Mouse (Mus musculus) heart, postnatal 0 days (tissue): ENCODE data around the gene Wipf2. TPM values are rescaled to one million over a fixed set of nuclear protein-coding genes. Genes with fewer than 3 reads are reported as not detected.

Source experiments
- ATAC-seq: fragments of 200-750 bp; cut with Nextera tagmentation; 2 replicates; pipeline ENCODE4 v1.8.0; 2017; ENCODE audit warnings: low read depth, moderate number of reproducible peaks, moderate library complexity; ENCODE audit not compliant: insufficient read depth
- DNase-seq: peaks from one replicate; pipeline ENCODE4 v3.0.0-alpha.2; 2016; ENCODE audit warnings: low spot score
- H3K27ac ChIP-seq: fragments of 300-500 bp; sonication (generic); 2 replicates; pipeline ENCODE4 v1.5.1; 2014; ENCODE audit warnings: low read depth, mild to moderate bottlenecking
- H3K27me3 ChIP-seq: fragments of 300-500 bp; sonication (generic); 2 replicates; pipeline ENCODE4 v1.6.1; 2014; ENCODE audit warnings: low read length, mixed read lengths; ENCODE audit not compliant: control insufficient read depth, insufficient read depth
- H3K36me3 ChIP-seq: fragments of 300-500 bp; sonication (generic); replicated peaks from 2 replicates; pipeline ENCODE4 v1.6.1; 2014; ENCODE audit warnings: low read length, mixed read lengths; ENCODE audit not compliant: control insufficient read depth, insufficient read depth
- H3K4me1 ChIP-seq: fragments of 300-500 bp; sonication (generic); 2 replicates; pipeline ENCODE4 v1.6.1; 2014; ENCODE audit warnings: antibody characterized with exemption; ENCODE audit not compliant: control insufficient read depth, insufficient read depth
- H3K4me2 ChIP-seq: fragments of 300-500 bp; sonication (generic); 2 replicates; pipeline ENCODE4 v1.6.1; 2014; ENCODE audit warnings: low read depth, mild to moderate bottlenecking, low read length, moderate library complexity
- H3K4me3 ChIP-seq: fragments of 300-500 bp; sonication (generic); 2 replicates; pipeline ENCODE4 v1.5.1; 2014; ENCODE audit warnings: low read depth, low read length
- H3K9ac ChIP-seq: fragments of 300-500 bp; sonication (generic); replicated peaks from 2 replicates; pipeline ENCODE4 v1.6.1; 2014; ENCODE audit warnings: low read depth, low read length, mixed read lengths
- H3K9me3 ChIP-seq: fragments of 300-500 bp; sonication (generic); replicated peaks from 2 replicates; pipeline ENCODE4 v1.6.1; 2016; ENCODE audit warnings: low read length; ENCODE audit not compliant: control insufficient read depth
- CTCF ChIP-seq: IDR thresholded peaks from 2 replicates; pipeline ENCODE4 v1.5.1; 2016; ENCODE audit warnings: antibody characterized with exemption, control low read depth, low read depth
- EP300 ChIP-seq: IDR thresholded peaks from 2 replicates; pipeline ENCODE4 v1.6.1; 2016; ENCODE audit warnings: antibody characterized with exemption, low read depth
- WGBS: fragments of 180-500 bp; shearing (Covaris S2); extraction: QIAGEN DNeasy Blood & Tissue Kit; methylation state at CpG from one replicate; pipeline ENCODE4 v1.1.7; 2014; 5-methylcytosine and 5-hydroxymethylcytosine counted together
- polyA plus RNA-seq: library from polyadenylated mRNA; unstranded; fragments of >200 nt; fragmentation: Nextera tagmentation; extraction: Ambion mirVana; gene quantifications from 2 replicates; pipeline ENCODE4 v1.2.1, GENCODE M21; 2015
- total RNA-seq: library from RNA; depleted of rRNA; stranded (reverse); fragments of >200 nt; gene quantifications from 2 replicates; pipeline ENCODE4 v1.2.3, GENCODE M21; 2014; ENCODE audit warnings: low replicate concordance

Gene Wipf2
- total and polyA plus RNA-seq, 2 experiments from 2014 or later = 1.8 to 6.2 TPM

DNA sequence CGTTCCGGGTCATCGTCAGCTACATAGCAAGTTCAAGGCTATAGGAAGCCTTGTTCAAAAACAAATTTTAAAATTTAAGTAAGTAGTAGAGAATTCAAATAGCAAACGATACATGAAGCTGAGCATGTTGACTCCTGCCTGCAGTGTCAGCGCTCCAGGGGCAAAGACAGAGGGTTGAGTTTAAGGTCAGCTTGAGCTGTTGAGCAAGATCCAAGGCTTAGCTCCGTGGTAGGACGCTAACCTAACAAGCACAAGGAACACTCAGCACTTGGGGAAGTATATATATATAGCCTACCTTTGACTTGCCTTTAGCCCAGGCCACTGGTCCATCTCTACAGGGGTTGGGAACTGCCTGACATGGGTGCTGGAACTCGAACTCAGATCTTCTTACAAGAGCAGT lies 6.5 kb downstream of the Wipf2 start:
- no peaks in the 10 kb centered on the region for H3K27me3 ChIP-seq
- H3K9ac ChIP-seq = no peak overlapping the region
- no peak overlapping the region for H3K4me3 ChIP-seq
- no peaks in the 10 kb centered on the region for H3K9me3 ChIP-seq
- H3K36me3 ChIP-seq = peaks cover 31% of the 10 kb centered on the region
- no peak for ATAC-seq
- 92% methylated on average over 8 of the region's 8 CpGs for WGBS
- H3K4me2 ChIP-seq = no peak overlapping the region
- TF ChIP-seq CTCF = no peak
- TF ChIP-seq EP300 = no peak
- no peak overlapping the region for H3K27ac ChIP-seq
- no peak for DNase-seq
- H3K4me1 ChIP-seq = peaks cover 17% of the 10 kb centered on the region

DNA sequence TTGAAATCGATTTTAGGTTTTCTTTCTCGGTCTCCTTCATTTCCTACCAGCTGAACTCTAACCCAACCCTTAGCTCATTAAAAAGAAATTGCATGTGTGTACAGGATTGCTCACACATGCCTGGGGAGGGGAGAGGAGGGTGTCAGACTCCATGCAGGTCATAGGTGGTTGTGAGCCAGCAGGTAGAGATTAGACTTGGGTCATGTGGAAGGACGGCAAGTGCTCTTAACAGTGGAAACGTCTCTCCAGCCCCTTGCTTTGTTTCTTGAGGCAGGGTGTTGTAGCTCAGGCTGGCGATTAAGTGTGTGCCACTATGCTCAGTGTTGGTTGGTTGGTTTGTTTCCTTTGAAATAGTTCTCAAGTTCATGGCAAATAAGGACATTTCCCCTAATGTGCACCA lies 7.4 kb downstream of the Wipf2 start:
- Histone ChIP-seq H3K9ac (no peak overlapping the region), H3K4me2 (no peak overlapping the region), H3K4me1 (peaks cover 17% of the 10 kb centered on the region), H3K9me3 (no peaks in the 10 kb centered on the region), H3K27me3 (no peaks in the 10 kb centered on the region), H3K27ac (peak overlapping the region; percentile 75; the same call in 1 of the 2 replicates), H3K36me3 (peaks cover 31% of the 10 kb centered on the region), H3K4me3 (no peak overlapping the region)
- 75% methylated on average over 5 of the region's 5 CpGs for WGBS
- DNase-seq (no peak), ATAC-seq (no peak)
- no peak for TF ChIP-seq EP300
- no peak for TF ChIP-seq CTCF

DNA sequence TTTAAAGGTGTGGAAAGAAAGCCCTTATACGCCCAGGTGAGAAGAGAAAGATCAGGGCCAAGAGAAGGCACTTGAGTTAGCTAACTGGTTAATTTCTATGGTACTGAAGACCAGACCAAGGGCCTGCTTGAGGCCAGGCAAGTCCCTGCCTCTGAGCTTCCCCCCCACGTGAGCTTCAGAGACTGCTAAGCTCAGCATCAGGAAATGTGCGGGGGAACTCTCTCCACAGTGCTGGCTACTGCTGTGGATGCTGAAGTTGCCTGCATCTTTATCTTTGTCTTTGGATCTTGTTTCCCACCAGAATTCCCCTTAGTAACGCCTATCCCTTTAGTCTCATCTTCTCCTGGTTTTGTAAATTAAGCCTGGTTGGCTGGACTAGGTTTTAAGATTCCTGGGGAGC lies 8.0 kb downstream of the Wipf2 start:
- no peaks in the 10 kb centered on the region for H3K9me3 ChIP-seq
- peaks cover 31% of the 10 kb centered on the region for H3K36me3 ChIP-seq
- peak overlapping the region; percentile 75 for H3K27ac ChIP-seq
- H3K4me2 ChIP-seq = no peak overlapping the region
- H3K27me3 ChIP-seq = no peaks in the 10 kb centered on the region
- ATAC-seq (no peak), DNase-seq (no peak)
- peaks cover 17% of the 10 kb centered on the region for H3K4me1 ChIP-seq
- TF ChIP-seq CTCF (no peak), EP300 (no peak)
- H3K4me3 ChIP-seq = no peak overlapping the region
- WGBS = 54% methylated on average over 4 of the region's 4 CpGs
- H3K9ac ChIP-seq = no peak overlapping the region

DNA sequence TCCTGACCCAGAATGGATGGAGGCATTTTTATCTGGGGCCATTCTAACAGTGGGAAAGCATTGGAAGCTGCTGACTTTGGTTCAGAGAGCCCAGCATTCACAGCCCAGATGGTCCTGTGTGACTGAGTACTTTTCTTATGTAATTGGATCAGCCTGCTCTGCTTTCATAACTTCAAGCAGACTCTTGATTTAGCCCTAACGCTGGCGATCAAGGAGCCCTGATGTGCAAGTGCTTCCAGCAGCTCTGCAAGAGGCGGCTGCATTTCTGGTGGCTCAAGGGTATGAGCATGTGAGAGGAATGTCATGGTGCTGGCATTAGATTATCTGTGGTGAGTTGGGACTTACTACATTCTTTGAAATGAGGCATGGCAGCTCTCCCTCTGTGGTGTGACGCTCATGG lies 8.6 kb downstream of the Wipf2 start:
- peak overlapping the region; percentile 75 for H3K27ac ChIP-seq
- H3K36me3 ChIP-seq = peaks cover 28% of the 10 kb centered on the region
- peak; percentile 60 for DNase-seq
- no peak overlapping the region for H3K9ac ChIP-seq
- H3K4me2 ChIP-seq = no peak overlapping the region
- no peak overlapping the region for H3K4me3 ChIP-seq
- 36% methylated on average over 4 of the region's 4 CpGs for WGBS
- H3K9me3 ChIP-seq = no peaks in the 10 kb centered on the region
- TF ChIP-seq EP300 = no peak
- no peak for TF ChIP-seq CTCF
- H3K27me3 ChIP-seq = no peaks in the 10 kb centered on the region
- ATAC-seq = peak; percentile 67
- H3K4me1 ChIP-seq = peaks cover 17% of the 10 kb centered on the region

DNA sequence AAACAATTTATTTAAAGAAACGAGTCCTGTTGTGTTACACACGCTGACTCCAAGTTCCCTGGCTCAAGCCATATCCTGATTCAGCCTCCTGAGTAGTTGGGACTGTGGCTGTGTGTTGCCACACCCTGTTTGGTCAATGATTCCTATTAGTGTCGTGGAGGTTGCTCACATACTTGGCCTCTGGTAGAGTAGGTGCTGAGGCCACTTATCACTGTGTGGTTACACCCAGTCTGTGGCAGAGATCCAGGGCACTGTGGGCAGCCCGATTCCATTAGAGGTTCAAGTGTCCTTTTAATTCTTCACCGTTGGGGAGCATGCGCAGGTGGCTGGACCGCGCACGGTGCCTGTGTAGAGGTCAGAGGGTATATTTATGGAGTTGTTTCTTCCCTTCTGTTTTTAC lies 10.5 kb downstream of the Wipf2 start:
- no peak for TF ChIP-seq EP300
- Histone ChIP-seq H3K4me3 (no peak overlapping the region), H3K9me3 (no peaks in the 10 kb centered on the region), H3K36me3 (peaks cover 10% of the 10 kb centered on the region; the same call in 1 of the 2 replicates), H3K9ac (no peak overlapping the region), H3K4me2 (no peak overlapping the region), H3K27ac (peak overlapping the region; percentile 49), H3K4me1 (peaks cover 17% of the 10 kb centered on the region), H3K27me3 (no peaks in the 10 kb centered on the region)
- peak; percentile 73 for ATAC-seq
- 47% methylated on average over 9 of the region's 9 CpGs for WGBS
- DNase-seq = peak; percentile 47

DNA sequence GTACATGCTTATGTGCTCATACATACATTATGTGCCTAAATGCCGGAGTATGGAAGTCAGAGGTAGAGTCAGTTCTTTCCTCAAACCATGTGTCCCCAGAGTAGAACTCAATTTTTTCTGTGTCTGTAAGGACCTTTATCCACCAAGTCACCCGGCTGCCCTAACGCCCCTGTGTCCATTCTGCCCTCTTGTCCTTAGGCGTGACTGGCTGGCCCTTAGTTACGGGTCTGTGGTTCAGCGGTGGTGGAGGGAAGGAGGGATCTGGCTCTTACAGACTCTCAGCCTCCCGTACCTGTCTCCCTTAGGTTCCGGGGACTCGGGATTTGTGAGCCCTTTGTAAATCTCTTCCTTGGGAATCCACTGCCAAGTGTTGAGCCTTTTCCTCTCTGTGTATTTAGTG lies 13.6 kb downstream of the Wipf2 start:
- no peaks in the 10 kb centered on the region for H3K27me3 ChIP-seq
- no peak overlapping the region for H3K4me2 ChIP-seq
- H3K9ac ChIP-seq = no peak overlapping the region
- no peak for TF ChIP-seq EP300
- no peak for TF ChIP-seq CTCF
- WGBS = 87% methylated on average over 9 of the region's 9 CpGs
- H3K4me3 ChIP-seq = no peak overlapping the region
- no peak overlapping the region for H3K27ac ChIP-seq
- peaks cover under 1% of the 10 kb centered on the region; the same call in 1 of the 2 replicates for H3K4me1 ChIP-seq
- H3K36me3 ChIP-seq = 0 out of 2 replicates have a peak, but pooled peaks cover 4% of the 10 kb centered on the region
- DNase-seq (no peak), ATAC-seq (no peak)
- no peaks in the 10 kb centered on the region for H3K9me3 ChIP-seq
